9 mouse cellular contexts compared by ENCODE assay signal in genomic region chr6:40236841-40237765, GRCm38 (mm10).
DNase-seq lines count a peak whose midpoint lies in the region; ATAC-seq and TF ChIP-seq lines count a peak whose summit lies in the region.
"Had no signal": no experiment of that assay in that cellular context is flagged by ENCODE, and none has a peak within 500 bp of the region (broad histone marks: within the 10 kb centered on the region; RNA-seq: fewer than 3 reads in every experiment).

No protein-coding gene starts in this region.

- H3K4me3 ChIP-seq in G1E (ENCODE audit: low read depth, low read length) = no peak overlapping the region
- H3K4me3 ChIP-seq in forebrain, embryonic 14.5 days (ENCODE audit: low read depth, low read length) = no peak overlapping the region
- no peak overlapping the region for H3K4me3 ChIP-seq in limb, embryonic 11.5 days (ENCODE audit: low read depth, low read length)
- H3K4me3 ChIP-seq in neural tube, embryonic 11.5 days (ENCODE audit: low read depth, low read length) = no peak overlapping the region
- H3K4me3 ChIP-seq: erythroblast, embryonic 14.5 days had no signal

- WGBS in forebrain, embryonic 14.5 days = 66% methylated on average over 13 of the region's 13 CpGs
- WGBS in limb, embryonic 11.5 days = 64% methylated on average over 13 of the region's 13 CpGs
- 72% methylated on average over 13 of the region's 13 CpGs for WGBS in neural tube, embryonic 11.5 days

- ATAC-seq in G1E (ENCODE audit: extremely low read depth, insufficient number of reproducible peaks, low FRiP score, poor library complexity, severe bottlenecking) = no peak
- peak; percentile 51; the same call in 1 of the 2 replicates for ATAC-seq in forebrain, embryonic 14.5 days
- ATAC-seq in limb, embryonic 11.5 days (ENCODE audit: insufficient number of reproducible peaks, low FRiP score, low TSS enrichment, low read depth) = no peak
- no peak for ATAC-seq in neural tube, embryonic 11.5 days (ENCODE audit: insufficient read depth, low FRiP score, low TSS enrichment)

- H3K4me1 ChIP-seq in G1E (ENCODE audit: insufficient read depth, low read depth, low read length) = peaks cover 3% of the 10 kb centered on the region; the same call in 1 of the 2 replicates
- H3K4me1 ChIP-seq in forebrain, embryonic 14.5 days (ENCODE audit: control insufficient read depth, insufficient read depth, low read length) = peaks cover 6% of the 10 kb centered on the region; the same call in 1 of the 2 replicates
- no peaks in the 10 kb centered on the region for H3K4me1 ChIP-seq in limb, embryonic 11.5 days (ENCODE audit: control insufficient read depth, insufficient read depth, low read length)
- H3K4me1 ChIP-seq in neural tube, embryonic 11.5 days (ENCODE audit: control insufficient read depth, insufficient read depth, low read length) = no peaks in the 10 kb centered on the region

- peaks cover 11% of the 10 kb centered on the region for H3K27me3 ChIP-seq in G1E (ENCODE audit: insufficient read depth, low read length)
- no peaks in the 10 kb centered on the region for H3K27me3 ChIP-seq in forebrain, embryonic 14.5 days (replicated peaks; ENCODE audit: control insufficient read depth, insufficient read depth, low read length)
- H3K27me3 ChIP-seq in limb, embryonic 11.5 days (ENCODE audit: control insufficient read depth, insufficient read depth, low read length) = no peaks in the 10 kb centered on the region
- H3K27me3 ChIP-seq in neural tube, embryonic 11.5 days (ENCODE audit: control insufficient read depth, insufficient read depth, low read length) = no peaks in the 10 kb centered on the region

- H3K4me2 ChIP-seq in forebrain, embryonic 14.5 days (ENCODE audit: low read length) = no peak overlapping the region
- H3K4me2 ChIP-seq in limb, embryonic 11.5 days (ENCODE audit: low read depth, severe bottlenecking) = no peak overlapping the region
- no peak overlapping the region for H3K4me2 ChIP-seq in neural tube, embryonic 11.5 days (ENCODE audit: low read depth)

- no peak overlapping the region for H3K27ac ChIP-seq in forebrain, embryonic 14.5 days (ENCODE audit: low read depth, low read length)
- H3K27ac ChIP-seq in limb, embryonic 11.5 days (replicated peaks; ENCODE audit: low read depth, low read length) = no peak overlapping the region
- H3K27ac ChIP-seq in neural tube, embryonic 11.5 days (ENCODE audit: low read depth, low read length) = no peak overlapping the region

- no peaks in the 10 kb centered on the region for H3K9me3 ChIP-seq in G1E (replicated peaks)
- no peaks in the 10 kb centered on the region for H3K9me3 ChIP-seq in forebrain, embryonic 14.5 days (replicated peaks; ENCODE audit: control insufficient read depth, low read length)
- H3K9me3 ChIP-seq in limb, embryonic 11.5 days (ENCODE audit: control insufficient read depth, low read length) = no peaks in the 10 kb centered on the region
- H3K9me3 ChIP-seq in neural tube, embryonic 11.5 days (ENCODE audit: control insufficient read depth, low read length) = no peaks in the 10 kb centered on the region

- peak; percentile 38 for TF ChIP-seq CTCF in G1E (IDR thresholded peaks at IDR 0.05; ENCODE audit: low read depth, low read length)

- peak; percentile 35 for DNase-seq in layer of hippocampus, adult 11-12 months (ENCODE audit: low spot score)
- no peak for DNase-seq in layer of hippocampus, adult 9-10 months (ENCODE audit: low spot score)
- DNase-seq in G1E (ENCODE audit: low spot score) (no peak), adipocyte (ENCODE audit: low spot score) (no peak)
- peak; percentile 17 for DNase-seq in c-Kit-positive CD71-positive TER-119-positive erythroid progenitor cells, embryonic 14.5 days (ENCODE audit: low spot score)
- DNase-seq in forebrain, embryonic 14.5 days (ENCODE audit: low spot score) = peak; percentile 50
- peak; percentile 77 for DNase-seq in limb, embryonic 11.5 days (ENCODE audit: low spot score)
- peak; percentile 53 for DNase-seq in neural tube, embryonic 11.5 days (ENCODE audit: low spot score)

- no peaks in the 10 kb centered on the region for H3K36me3 ChIP-seq in G1E (replicated peaks)
- H3K36me3 ChIP-seq in forebrain, embryonic 14.5 days (ENCODE audit: control insufficient read depth, insufficient read depth, low read length) = no peaks in the 10 kb centered on the region
- H3K36me3 ChIP-seq in limb, embryonic 11.5 days (ENCODE audit: control insufficient read depth, insufficient read depth, low read length) = no peaks in the 10 kb centered on the region
- H3K36me3 ChIP-seq in neural tube, embryonic 11.5 days (ENCODE audit: control insufficient read depth, insufficient read depth, low read length) = no peaks in the 10 kb centered on the region

- no peak overlapping the region for H3K9ac ChIP-seq in forebrain, embryonic 14.5 days (ENCODE audit: low read length)
- no peak overlapping the region for H3K9ac ChIP-seq in limb, embryonic 11.5 days (ENCODE audit: low read length)
- no peak overlapping the region for H3K9ac ChIP-seq in neural tube, embryonic 11.5 days (ENCODE audit: low read length)

Comparison
In these comparisons a context has a peak if more than half of its experiments do, and no peak if none do; other contexts are left out.
1. DNase-seq: peak in layer of hippocampus, adult 11-12 months (single experiment), c-Kit-positive CD71-positive TER-119-positive erythroid progenitor cells, embryonic 14.5 days (single experiment), forebrain, embryonic 14.5 days (single experiment), limb, embryonic 11.5 days (single experiment) and neural tube, embryonic 11.5 days (single experiment); none in layer of hippocampus, adult 9-10 months (single experiment), G1E (single experiment) and adipocyte (single experiment).